Mouse (Mus musculus): ENCODE data around the gene Anks1b.

DNA sequence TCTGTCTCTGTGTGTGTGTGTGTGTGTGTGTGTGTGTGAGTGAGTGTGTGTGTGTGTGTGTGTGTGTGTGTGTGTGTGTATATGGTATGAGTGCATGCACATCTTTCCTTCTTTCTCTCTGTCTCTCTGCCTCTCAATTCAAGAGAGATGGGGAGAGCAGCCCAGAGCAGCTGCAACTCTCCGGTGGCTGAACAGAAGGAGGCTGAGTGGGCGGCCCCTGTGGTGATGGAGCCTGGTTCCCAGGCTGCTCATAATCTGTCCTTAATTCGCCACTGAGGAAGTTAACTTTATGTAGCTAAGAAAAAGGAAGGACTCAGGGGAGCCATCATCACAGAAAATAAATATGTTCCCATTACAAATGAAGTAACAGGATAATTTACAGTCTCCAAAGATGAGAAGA lies 723.3 kb downstream of the Anks1b start:
- TF ChIP-seq POLR2A (IDR thresholded peaks at IDR 0.05; ENCODE audit: low read depth, low read length) = no peak
- no peak for TF ChIP-seq CTCF (conservative IDR thresholded peaks at IDR 0.05; ENCODE audit: insufficient read depth, insufficient read length, low read depth, low read length)

All from kidney, adult 2 months (tissue).